Mouse (Mus musculus): Measurements from ENCODE around the gene Olfr720.

Gene Olfr720

DNA sequence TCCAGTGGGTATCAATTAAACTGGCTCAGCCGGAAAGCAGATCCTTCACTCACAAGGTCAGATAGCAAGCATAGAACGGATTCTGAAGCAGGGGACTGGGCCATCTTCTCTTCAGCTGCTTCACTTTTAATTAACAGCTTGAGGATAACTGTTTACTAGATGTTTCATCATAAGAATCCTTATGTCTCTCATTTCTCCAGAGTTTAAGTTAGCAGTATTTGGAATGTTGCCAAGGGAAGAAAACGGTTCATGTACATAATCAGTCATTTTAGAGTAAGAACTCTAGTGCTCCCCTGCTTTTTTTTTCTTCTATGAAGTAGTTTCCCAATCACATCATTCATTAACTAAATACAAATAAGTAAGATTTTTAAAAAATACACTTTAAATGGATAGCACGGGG, at the start of gene Olfr720:
Gene Olfr720 (minus strand): TSS at position 101 of the 400 bp plus-strand sequence.
- no peak for DNase-seq
